Mouse (Mus musculus) R1 (cell line): ENCODE measurements at regions not wholly inside any gene's neighbourhood (a gene's known extent, or its start where the extent isn't known, plus 50 kb on each side); places are given as distances from the start of the nearest gene placed in this dataset.

Experiments
- DNase-seq: peaks from one replicate; pipeline ENCODE4 v3.0.0-alpha.2; 2018; ENCODE audit warnings: low read depth, low spot score

- no peak for DNase-seq
These were observed 73.7 kb upstream of the Igsf21 start for GRCm38 (mm10) chr4:140320120-140320921.

GRCm38 (mm10) chr4:140312635-140313034 is 66.1 kb upstream of the Igsf21 start:
- no peak for DNase-seq

GRCm38 (mm10) chr4:140307481-140307880 is 60.9 kb upstream of the Igsf21 start:
- DNase-seq: no peak

- DNase-seq: peak; percentile 68
These were observed 58.4 kb upstream of the Igsf21 start for GRCm38 (mm10) chr4:140304960-140305359.

GRCm38 (mm10) chr4:140301661-140302060 is 55.1 kb upstream of the Igsf21 start:
- DNase-seq: no peak

GRCm38 (mm10) chr4:140297912-140298620 is 51.5 kb upstream of the Igsf21 start:
- no peak for DNase-seq
